Mouse (Mus musculus) ovary, adult 2 months (tissue): ENCODE data around the gene Gapvd1. TPM values are rescaled to one million over a fixed set of nuclear protein-coding genes. Genes with fewer than 3 reads are reported as not detected.

Source experiments
- polyA plus RNA-seq: library from polyadenylated mRNA; depleted of rRNA; stranded (reverse); fragments of >200 nt; gene quantifications from 2 replicates; pipeline ENCODE4 v1.2.3, GENCODE M21; 2012; rRNA removed

The Gapvd1 gene
- 10.5 and 13.2 TPM in 2 replicates for polyA plus RNA-seq

GRCm38 (mm10) chr2:34754551-34755358 lies at the start of gene Gapvd1:
Gapvd1 (minus strand) TSS chr2:34755232.

GRCm38 (mm10) chr2:34799357-34800256 lies 44.6 kb upstream of the Gapvd1 start, which contains the start of gene Rabepk:
Rabepk (minus strand) TSS chr2:34799912.

DNA sequence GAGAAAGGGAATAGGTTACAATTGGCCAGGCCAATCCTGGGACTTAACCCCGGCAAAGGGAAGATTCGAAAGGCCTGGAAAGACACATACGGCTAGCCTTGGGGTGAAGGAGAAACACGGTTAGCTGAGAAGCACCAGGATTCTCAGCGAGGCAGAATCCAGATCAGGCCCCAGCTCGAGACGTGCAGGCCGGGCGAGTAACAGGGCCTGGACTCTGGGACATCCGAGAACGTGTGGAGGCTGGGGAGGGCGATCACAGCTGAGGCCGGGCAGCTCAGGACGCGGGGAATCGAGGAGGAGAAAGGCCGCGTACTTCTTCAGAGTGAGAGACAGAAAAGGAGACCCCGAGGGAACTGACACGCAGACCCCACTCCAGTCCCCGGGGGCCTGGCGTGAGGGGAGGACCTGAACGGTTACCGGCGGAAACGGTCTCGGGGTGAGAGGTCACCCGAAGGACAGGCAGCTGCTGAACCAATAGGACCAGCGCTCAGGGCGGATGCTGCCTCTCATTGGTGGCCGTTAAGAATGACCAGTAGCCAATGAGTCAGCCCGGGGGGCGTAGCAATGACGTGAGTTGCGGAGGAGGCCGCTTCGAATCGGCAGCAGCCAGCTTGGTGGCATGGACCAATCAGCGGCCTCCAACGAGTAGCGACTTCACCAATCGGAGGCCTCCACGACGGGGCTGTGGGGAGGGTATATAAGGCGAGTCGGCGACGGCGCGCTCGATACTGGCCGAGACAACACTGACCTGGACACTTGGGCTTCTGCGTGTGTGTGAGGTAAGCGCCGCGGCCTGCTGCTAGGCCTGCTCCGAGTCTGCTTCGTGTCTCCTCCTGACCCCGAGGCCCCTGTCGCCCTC lies 16.6 kb upstream of the Gapvd1 start, which contains the start of gene Hspa5:
TSS of gene Hspa5 (plus strand) at position 603 of the 859 bp plus-strand sequence.

Other genes with a start within 250 kb of the Gapvd1 start
- 1,121 and 2,603 TPM in 2 replicates for gene Hspa5, start 16.7 kb upstream of the Gapvd1 start, polyA plus RNA-seq
- gene Rabepk, start 44.7 kb upstream of the Gapvd1 start, polyA plus RNA-seq, result 31.0 and 43.2 TPM in 2 replicates
- gene Fbxw2, start 71.1 kb upstream of the Gapvd1 start, polyA plus RNA-seq, result 35.3 and 39.2 TPM in 2 replicates
- gene Gm34653, start 77.8 kb upstream of the Gapvd1 start, polyA plus RNA-seq, result not detected in 2 replicates
- 5.2 and 7.0 TPM in 2 replicates for gene Cutal, start 119.2 kb upstream of the Gapvd1 start, polyA plus RNA-seq
- gene Psmd5, start 119.7 kb upstream of the Gapvd1 start, polyA plus RNA-seq, result 11.9 and 12.6 TPM in 2 replicates
- gene Phf19, start 158.8 kb upstream of the Gapvd1 start, polyA plus RNA-seq, result 1.9 and 3.1 TPM in 2 replicates
- 8.2 and 8.7 TPM in 2 replicates for gene Traf1, start 206.5 kb upstream of the Gapvd1 start, polyA plus RNA-seq